Mouse (Mus musculus) midbrain, embryonic 14.5 days (tissue): ENCODE results near the gene Musk. TPM values are rescaled to one million over a fixed set of nuclear protein-coding genes. Genes with fewer than 3 reads are reported as not detected.

Experiments
- ATAC-seq: fragments of 200-750 bp; cut with Nextera tagmentation; 2 replicates; pipeline ENCODE4 v1.8.0; 2017; ENCODE audit warnings: moderate number of reproducible peaks, moderate library complexity; ENCODE audit not compliant: low FRiP score, low TSS enrichment
- DNase-seq: peaks from one replicate; pipeline ENCODE4 v3.0.0-alpha.2; 2015
- H3K27ac ChIP-seq: fragments of 300-500 bp; sonication (generic); replicated peaks from 2 replicates; pipeline ENCODE4 v1.5.1; 2014; ENCODE audit warnings: mild to moderate bottlenecking, low read depth, low read length, moderate library complexity
- H3K27me3 ChIP-seq: fragments of 300-500 bp; sonication (generic); 2 replicates; pipeline ENCODE4 v1.6.1; 2014; ENCODE audit warnings: low read length, control low read depth, mixed read lengths; ENCODE audit not compliant: control insufficient read depth, insufficient read depth
- H3K36me3 ChIP-seq: fragments of 300-500 bp; sonication (generic); 2 replicates; pipeline ENCODE4 v1.6.1; 2014; ENCODE audit warnings: low read length, control low read depth; ENCODE audit not compliant: control insufficient read depth, insufficient read depth
- H3K4me1 ChIP-seq: fragments of 300-500 bp; sonication (generic); 2 replicates; pipeline ENCODE4 v1.6.1; 2014; ENCODE audit warnings: mild to moderate bottlenecking, antibody characterized with exemption, low read length, control low read depth; ENCODE audit not compliant: control insufficient read depth, insufficient read depth
- H3K4me2 ChIP-seq: fragments of 300-500 bp; sonication (generic); 2 replicates; pipeline ENCODE4 v1.6.1; 2014; ENCODE audit warnings: mild to moderate bottlenecking, low read length, moderate library complexity
- H3K4me3 ChIP-seq: fragments of 300-500 bp; sonication (generic); replicated peaks from 2 replicates; pipeline ENCODE4 v1.5.1; 2014; ENCODE audit warnings: low read depth, low read length
- H3K9ac ChIP-seq: fragments of 300-500 bp; sonication (generic); replicated peaks from 2 replicates; pipeline ENCODE4 v1.6.1; 2014; ENCODE audit warnings: mild to moderate bottlenecking, low read length, moderate library complexity
- H3K9me3 ChIP-seq: fragments of 300-500 bp; sonication (generic); 2 replicates; pipeline ENCODE4 v1.6.1; 2016; ENCODE audit warnings: low read length, control low read depth, mixed read lengths; ENCODE audit not compliant: control insufficient read depth
- WGBS: fragments of 180-500 bp; shearing (Covaris S2); extraction: QIAGEN DNeasy Blood & Tissue Kit; methylation state at CpG from one replicate; pipeline ENCODE4 v1.1.7; 2014; 5-methylcytosine and 5-hydroxymethylcytosine counted together
- polyA plus RNA-seq: library from polyadenylated mRNA; unstranded; fragments of >200 nt; fragmentation: Nextera tagmentation; extraction: Ambion mirVana; gene quantifications from 2 replicates; pipeline ENCODE4 v1.2.1, GENCODE M21; 2014

The Musk gene
- polyA plus RNA-seq, 1 experiment from 2014 or later, result not detected

DNA sequence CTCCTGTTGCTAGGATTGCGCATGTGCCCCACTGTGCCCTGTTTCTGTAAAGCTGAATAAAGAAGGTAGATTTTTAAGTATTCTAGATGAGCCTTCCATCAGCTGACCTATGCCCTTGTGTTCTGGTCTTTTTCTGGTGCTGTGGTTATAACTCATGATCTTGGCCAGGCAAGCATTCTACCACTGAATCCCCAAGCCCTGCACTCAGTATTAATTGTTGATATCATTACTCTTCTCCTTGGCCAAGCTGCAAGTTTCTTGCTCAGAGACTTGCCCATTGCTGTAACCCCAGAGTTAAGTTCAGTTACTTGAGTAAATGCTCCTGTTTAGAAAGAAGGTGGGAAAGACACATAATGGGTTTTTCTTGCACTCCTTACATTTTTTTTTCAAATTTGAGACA lies 14.8 kb upstream of the Musk start:
- Histone ChIP-seq H3K4me1 (no peaks in the 10 kb centered on the region), H3K4me2 (no peak overlapping the region), H3K27me3 (no peaks in the 10 kb centered on the region), H3K9me3 (no peaks in the 10 kb centered on the region), H3K27ac (no peak overlapping the region), H3K36me3 (no peaks in the 10 kb centered on the region), H3K9ac (no peak overlapping the region), H3K4me3 (no peak overlapping the region)
- 93% methylated on average over 1 of the region's 1 CpGs for WGBS
- no peak for DNase-seq
- no peak for ATAC-seq

DNA sequence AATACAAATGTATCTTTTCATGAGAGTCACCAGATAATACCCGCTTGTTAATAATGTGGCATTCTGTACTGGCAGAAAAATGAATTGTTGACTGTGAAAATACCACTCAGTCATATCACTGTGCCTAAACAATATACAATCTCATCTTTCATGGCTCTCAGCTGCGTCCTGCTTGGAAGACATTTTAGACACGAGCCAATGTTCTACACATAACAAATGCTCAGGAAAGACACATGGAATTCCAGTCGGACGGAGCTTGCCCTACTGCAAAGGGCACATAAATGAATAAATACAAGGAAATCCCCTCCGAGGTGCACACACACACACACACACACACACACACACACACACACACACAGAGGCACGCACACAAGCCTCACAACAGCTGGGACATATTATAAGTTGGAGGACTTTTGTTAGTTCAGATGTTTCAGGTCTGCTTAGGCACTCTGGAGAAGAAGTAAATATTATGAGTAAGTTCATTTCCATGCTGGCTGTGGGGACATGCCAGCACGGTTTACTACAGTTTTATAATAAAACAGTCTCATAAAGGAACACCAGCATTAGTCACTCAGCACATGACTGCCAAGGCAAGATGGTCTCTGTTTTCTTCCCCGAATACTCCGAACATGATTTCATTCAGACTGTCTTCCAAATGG lies 14.1 kb upstream of the Musk start:
- Histone ChIP-seq H3K9me3 (no peaks in the 10 kb centered on the region), H3K4me2 (no peak overlapping the region), H3K9ac (no peak overlapping the region), H3K4me1 (no peaks in the 10 kb centered on the region), H3K27ac (no peak overlapping the region), H3K36me3 (no peaks in the 10 kb centered on the region), H3K4me3 (no peak overlapping the region), H3K27me3 (no peaks in the 10 kb centered on the region)
- no peak for DNase-seq
- 87% methylated on average over 10 of the region's 10 CpGs for WGBS
- no peak for ATAC-seq

DNA sequence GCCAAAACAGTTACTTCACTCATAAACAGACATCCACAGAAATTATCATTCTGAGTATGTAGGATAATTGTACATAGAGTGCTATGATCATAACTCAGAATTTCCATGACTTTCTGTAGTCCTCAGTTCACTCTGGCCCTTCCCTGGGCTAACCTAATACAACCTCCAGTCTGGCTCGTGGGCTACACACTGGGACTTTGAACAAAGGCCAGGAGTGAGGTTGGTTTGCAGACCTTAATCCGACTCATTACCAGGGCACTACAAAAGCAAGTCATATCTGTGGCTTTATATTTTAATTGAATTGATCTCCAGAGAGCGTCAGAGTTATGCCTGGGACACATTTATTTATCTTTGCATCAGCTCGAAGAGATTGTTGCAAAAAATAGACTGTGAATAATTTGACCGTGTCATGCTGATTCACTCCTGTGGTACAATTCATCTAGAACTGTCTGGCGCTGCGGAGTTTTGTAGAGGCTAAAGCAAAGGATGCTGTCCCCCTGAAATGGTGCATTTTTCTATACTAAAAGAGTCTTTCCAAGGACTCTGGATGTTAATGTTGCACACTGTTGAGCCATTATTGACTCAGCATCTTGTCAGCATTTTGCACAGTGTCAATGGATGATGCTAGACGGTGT lies 10.4 kb upstream of the Musk start:
- DNase-seq (peak; percentile 15), ATAC-seq (no peak)
- Histone ChIP-seq H3K36me3 (no peaks in the 10 kb centered on the region), H3K9ac (no peak overlapping the region), H3K9me3 (no peaks in the 10 kb centered on the region), H3K4me3 (no peak overlapping the region), H3K27me3 (no peaks in the 10 kb centered on the region), H3K4me2 (no peak overlapping the region), H3K27ac (no peak overlapping the region), H3K4me1 (no peaks in the 10 kb centered on the region)
- WGBS, result 61% methylated on average over 8 of the region's 8 CpGs

DNA sequence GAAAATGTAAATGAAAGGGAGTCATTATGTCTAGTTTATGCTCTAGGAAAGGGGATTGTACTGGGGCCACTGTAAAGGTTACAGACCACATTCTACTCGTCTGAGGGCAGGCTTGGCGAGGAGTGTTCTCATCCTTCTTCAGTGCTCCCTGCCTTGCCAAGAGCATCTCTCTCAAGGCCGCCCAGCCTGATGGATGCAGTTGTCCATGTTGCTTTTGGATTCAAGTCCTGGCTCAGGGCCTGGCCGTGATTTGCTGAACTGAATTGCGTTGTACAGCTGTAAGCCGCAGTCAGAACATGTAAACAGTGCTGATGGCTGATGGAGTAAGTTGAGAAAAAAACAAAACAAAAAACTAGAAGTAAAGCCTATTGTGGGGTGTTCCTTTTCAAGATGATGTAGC lies 7.4 kb upstream of the Musk start:
- 91% methylated on average over 6 of the region's 6 CpGs for WGBS
- no peaks in the 10 kb centered on the region for H3K9me3 ChIP-seq

DNA sequence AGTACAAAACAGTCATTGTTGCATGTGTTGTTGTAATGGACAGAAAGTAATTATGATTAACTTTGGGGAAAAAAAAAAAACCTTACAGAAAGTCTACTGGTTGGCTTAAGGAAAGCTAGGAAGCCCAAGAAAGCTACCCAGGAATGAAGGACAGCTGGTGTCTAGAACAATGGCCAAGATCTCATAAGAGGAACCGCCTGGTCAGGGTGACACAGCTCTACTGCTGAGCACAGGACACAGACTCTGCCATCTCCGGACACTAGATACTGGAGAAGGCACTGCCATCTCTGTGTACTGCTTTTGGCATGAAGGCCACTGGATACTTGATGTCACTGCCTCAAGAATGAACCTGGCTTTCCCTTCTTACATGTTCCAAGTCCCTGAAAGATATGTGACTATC lies 5.6 kb upstream of the Musk start:
- Histone ChIP-seq H3K36me3 (no peaks in the 10 kb centered on the region), H3K4me3 (no peak overlapping the region), H3K9ac (no peak overlapping the region), H3K4me2 (no peak overlapping the region), H3K27ac (no peak overlapping the region), H3K4me1 (no peaks in the 10 kb centered on the region), H3K9me3 (no peaks in the 10 kb centered on the region), H3K27me3 (no peaks in the 10 kb centered on the region)
- WGBS, result 80% methylated on average over 2 of the region's 2 CpGs
- ATAC-seq, result no peak
- no peak for DNase-seq

More for the DNA sequence above, 7.4 kb upstream of the Musk start:
- H3K27me3 ChIP-seq, result no peaks in the 10 kb centered on the region
- H3K36me3 ChIP-seq, result no peaks in the 10 kb centered on the region
- H3K4me2 ChIP-seq, result no peak overlapping the region
- DNase-seq (no peak), ATAC-seq (no peak)
- H3K4me3 ChIP-seq, result no peak overlapping the region
- H3K4me1 ChIP-seq, result no peaks in the 10 kb centered on the region
- no peak overlapping the region for H3K9ac ChIP-seq
- H3K27ac ChIP-seq, result no peak overlapping the region

DNA sequence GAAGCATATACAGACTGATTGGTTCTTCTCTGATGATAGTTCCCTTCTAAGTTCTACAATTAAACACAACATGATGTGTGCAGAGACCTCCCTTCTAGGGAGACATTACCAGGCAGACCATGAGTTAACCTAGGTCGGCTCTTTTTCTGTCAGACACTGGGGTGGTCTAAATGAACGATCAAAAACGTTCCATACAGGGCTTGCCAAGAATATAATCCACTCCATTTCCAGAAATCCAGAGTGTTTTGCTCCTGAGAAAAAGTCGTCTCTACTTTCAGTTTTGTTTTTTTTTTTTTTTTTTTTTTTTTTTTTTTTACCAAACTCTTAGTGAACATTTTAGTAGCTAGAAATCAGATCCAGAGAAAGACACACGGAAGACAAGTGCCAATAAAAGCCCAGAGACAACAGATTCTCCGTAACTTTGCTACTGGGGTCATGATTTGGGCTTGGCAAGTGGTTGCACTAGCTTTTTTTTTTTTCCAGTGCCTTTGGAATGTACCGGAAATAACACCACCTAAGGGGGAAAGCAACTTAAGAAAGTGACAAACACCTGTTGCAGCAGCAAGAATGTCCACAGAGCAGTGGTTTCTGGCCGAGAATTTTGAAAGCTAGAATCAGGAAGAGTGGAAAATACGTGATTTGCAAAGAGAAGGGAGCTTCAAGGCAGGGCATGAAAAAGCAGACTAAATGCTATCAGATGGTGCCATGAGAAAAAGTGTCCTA lies 769 bp downstream of the Musk start:
- Histone ChIP-seq H3K36me3 (no peaks in the 10 kb centered on the region), H3K9ac (no peak overlapping the region), H3K4me3 (no peak overlapping the region), H3K27me3 (no peaks in the 10 kb centered on the region), H3K27ac (no peak overlapping the region), H3K9me3 (no peaks in the 10 kb centered on the region), H3K4me1 (no peaks in the 10 kb centered on the region), H3K4me2 (no peak overlapping the region)
- 88% methylated on average over 9 of the region's 9 CpGs for WGBS
- DNase-seq (no peak), ATAC-seq (no peak)

DNA sequence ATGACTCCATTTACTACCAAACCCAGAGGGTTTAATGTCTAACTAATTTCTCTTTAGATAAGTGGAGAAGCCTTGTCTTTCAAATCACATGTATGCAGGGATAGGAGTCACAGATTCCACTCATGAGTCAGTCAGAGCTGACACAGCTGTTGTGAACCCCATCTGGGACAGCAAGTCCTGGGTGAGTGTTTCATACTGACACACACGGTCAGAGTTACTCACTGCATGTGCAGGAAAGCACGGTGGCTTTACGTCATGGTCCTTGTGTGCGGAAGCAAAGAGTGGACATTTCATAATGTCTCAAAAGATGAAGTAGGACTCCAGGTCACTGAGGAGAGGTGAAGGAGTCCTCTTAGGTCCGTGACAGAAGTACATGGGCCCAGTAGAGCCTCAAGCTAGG lies 3.0 kb downstream of the Musk start:
- Histone ChIP-seq H3K4me3 (no peak overlapping the region), H3K4me1 (no peaks in the 10 kb centered on the region), H3K36me3 (no peaks in the 10 kb centered on the region), H3K27me3 (no peaks in the 10 kb centered on the region), H3K9ac (no peak overlapping the region), H3K4me2 (no peak overlapping the region), H3K9me3 (no peaks in the 10 kb centered on the region), H3K27ac (no peak overlapping the region)
- ATAC-seq, result no peak
- DNase-seq, result no peak
- WGBS, result 88% methylated on average over 5 of the region's 5 CpGs

DNA sequence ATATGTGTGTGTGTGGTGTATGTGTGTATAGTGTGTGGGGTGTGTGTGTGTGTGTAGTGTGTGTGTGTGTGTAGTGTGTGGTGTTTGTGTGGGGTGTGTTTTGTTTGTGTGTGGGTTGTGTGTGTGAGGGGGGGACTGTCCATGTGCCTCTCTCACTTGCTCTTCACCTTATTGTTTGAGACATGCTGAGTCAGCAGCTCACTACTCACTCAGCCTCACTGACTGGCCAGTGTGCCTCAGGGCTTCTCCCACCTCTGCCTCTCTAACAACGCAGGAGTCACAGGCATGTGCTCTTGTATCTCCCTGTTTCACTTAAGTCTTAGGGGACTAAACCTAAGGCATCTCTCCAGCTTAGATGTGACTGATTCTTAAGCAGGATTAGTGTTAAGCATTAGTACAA lies 6.1 kb downstream of the Musk start:
- H3K27me3 ChIP-seq, result no peaks in the 10 kb centered on the region
- no peaks in the 10 kb centered on the region for H3K4me1 ChIP-seq
- H3K4me2 ChIP-seq, result no peak overlapping the region
- no peak overlapping the region for H3K4me3 ChIP-seq
- WGBS, result 36% methylated on average over 1 of the region's 1 CpGs
- no peak overlapping the region for H3K9ac ChIP-seq
- ATAC-seq, result no peak; the same call in 1 of the 2 replicates
- H3K9me3 ChIP-seq, result no peaks in the 10 kb centered on the region
- H3K27ac ChIP-seq, result no peak overlapping the region
- no peaks in the 10 kb centered on the region for H3K36me3 ChIP-seq
- no peak for DNase-seq

DNA sequence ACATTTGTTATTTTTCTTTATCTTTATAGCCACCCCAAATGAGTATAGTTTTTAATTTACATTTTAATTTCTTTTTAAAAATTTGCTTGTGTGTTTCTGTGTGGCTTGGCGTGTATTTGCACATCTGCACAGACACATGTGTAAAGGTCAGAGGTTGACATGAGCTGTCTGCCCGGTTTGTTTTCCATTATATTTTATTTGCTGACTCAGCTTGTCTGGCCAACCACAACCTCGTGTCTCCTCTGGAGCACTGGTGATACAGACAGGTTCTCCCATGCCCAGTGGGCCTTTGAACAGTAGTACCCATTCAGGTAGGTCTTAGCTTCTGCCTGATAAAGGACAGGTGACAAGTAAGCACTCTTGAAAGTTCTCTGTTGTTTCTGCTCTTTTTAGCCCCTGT lies 7.3 kb downstream of the Musk start:
- no peak overlapping the region for H3K4me3 ChIP-seq
- no peaks in the 10 kb centered on the region for H3K36me3 ChIP-seq
- H3K4me1 ChIP-seq, result no peaks in the 10 kb centered on the region
- no peaks in the 10 kb centered on the region for H3K9me3 ChIP-seq
- H3K27ac ChIP-seq, result no peak overlapping the region
- DNase-seq, result no peak
- no peak overlapping the region for H3K9ac ChIP-seq
- 87% methylated on average over 3 of the region's 3 CpGs for WGBS
- no peak overlapping the region for H3K4me2 ChIP-seq
- no peaks in the 10 kb centered on the region for H3K27me3 ChIP-seq
- no peak for ATAC-seq
